Mouse (Mus musculus) mouse embryonic stem cell (cell line): ENCODE data around the gene Fhod1.

ENCODE experiments used
- in situ Hi-C, 2 experiments: fragments of 300-500 bp; cut with MboI; formaldehyde crosslinking; loops; 1 replicate in 1 of 2; 3 replicates in 1 of 2; pipeline ENCODE4 v1.14.3; 2019 to 2020; ENCODE audit warnings: low sequenced_read_pairs in 2 of 2, low pct_unique_long_range_greater_than_20kb in 1 of 2, mixed read lengths in 1 of 2; ENCODE audit not compliant: unreplicated experiment in 1 of 2

Gene Fhod1

GRCm38 (mm10) chr8:105288231-105288630 is 59.5 kb downstream of the Fhod1 start:
- in situ Hi-C loops, result loop anchor here (10.0 kb wide), 3 partner anchors 153 to 223 kb away; partner anchors contain the start of gene Ces4a (in 1 of the 2)

- in situ Hi-C loops, result loop anchor here (10.0 kb wide), 3 partner anchors 152 to 222 kb away; partner anchors contain the start of gene Ces4a (in 1 of the 2)
Measured at GRCm38 (mm10) chr8:105286907-105287306, 60.8 kb downstream of the Fhod1 start.

- in situ Hi-C loops, result loop anchor here (10.0 kb wide), 3 partner anchors 151 to 221 kb away; partner anchors contain the start of gene Ces4a (in 1 of the 2)
Measured at GRCm38 (mm10) chr8:105285514-105285913, 62.2 kb downstream of the Fhod1 start.

GRCm38 (mm10) chr8:105283074-105283473 is 64.7 kb downstream of the Fhod1 start:
- in situ Hi-C loops, result loop anchor here (10.0 kb wide), 3 partner anchors 148 to 218 kb away; partner anchors contain the start of gene Ces4a (in 1 of the 2)

- in situ Hi-C loops, result loop anchor here (10.0 kb wide), 3 partner anchors 147 to 217 kb away; partner anchors contain the start of gene Ces4a (in 1 of the 2)
Measured at GRCm38 (mm10) chr8:105282239-105282638, 65.5 kb downstream of the Fhod1 start.

GRCm38 (mm10) chr8:105281821-105282220 is 65.9 kb downstream of the Fhod1 start:
- in situ Hi-C loops, result loop anchor here (10.0 kb wide), 3 partner anchors 147 to 217 kb away; partner anchors contain the start of gene Ces4a (in 1 of the 2)

GRCm38 (mm10) chr8:105280567-105280966 is 67.2 kb downstream of the Fhod1 start:
- in situ Hi-C loops, result loop anchor here (10.0 kb wide), 3 partner anchors 146 to 216 kb away; partner anchors contain the start of gene Ces4a (in 1 of the 2)
